17 mouse cellular contexts compared by ENCODE assay signal in genomic region chr4:116175136-116175535, GRCm38 (mm10). TPM values are rescaled to one million over a fixed set of nuclear protein-coding genes. Genes with fewer than 3 reads are reported as not detected.
DNase-seq lines count a peak whose midpoint lies in the region; ATAC-seq and TF ChIP-seq lines count a peak whose summit lies in the region.
"Had no signal": no experiment of that assay in that cellular context is flagged by ENCODE, and none has a peak within 500 bp of the region (broad histone marks: within the 10 kb centered on the region; RNA-seq: fewer than 3 reads in every experiment).

No protein-coding gene starts in this region.

- TF ChIP-seq CTCF in left cerebral cortex, adult 2 months (IDR thresholded peaks at IDR 0.05) = no peak
- TF ChIP-seq CTCF in cortical plate, adult 2 months (IDR thresholded peaks at IDR 0.05; ENCODE audit: extremely low read depth, insufficient read depth, low read length) = no peak

- no peak overlapping the region for H3K4me2 ChIP-seq in heart, embryonic 15.5 days

- no peak overlapping the region for H3K9ac ChIP-seq in heart, embryonic 15.5 days
- H3K9ac ChIP-seq: liver, embryonic 14.5 days had no signal

- H3K27ac ChIP-seq in heart, embryonic 15.5 days = peak overlapping the region; percentile 86
- peak overlapping the region; percentile 96 for H3K27ac ChIP-seq in left cerebral cortex, adult 2 months
- peak overlapping the region; percentile 73; the same call in 1 of the 2 replicates for H3K27ac ChIP-seq in cortical plate, adult 2 months (ENCODE audit: insufficient read depth, low read length)
- H3K27ac ChIP-seq: liver, embryonic 14.5 days had no signal

- intact Hi-C loops in left cerebral cortex, adult 2 months (cut with DNase I) = no loop called here
- intact Hi-C loops in left cerebral cortex, postnatal 36 days (cut with DNase I) = no loop called here

- ATAC-seq in heart, embryonic 15.5 days (replicated peaks; ENCODE audit: insufficient number of reproducible peaks, insufficient read depth, low FRiP score, low read depth) = no peak

- H3K9me3 ChIP-seq in heart, embryonic 15.5 days (replicated peaks) = no peaks in the 10 kb centered on the region

- no peak for TF ChIP-seq POLR2A in cortical plate, adult 2 months (IDR thresholded peaks at IDR 0.05; ENCODE audit: extremely low read depth, insufficient read depth, low read length)

- no peak overlapping the region for H3K4me3 ChIP-seq in heart, embryonic 15.5 days
- peak overlapping the region; percentile 17; the same call in 1 of the 2 replicates for H3K4me3 ChIP-seq in left cerebral cortex, adult 2 months
- no peak overlapping the region for H3K4me3 ChIP-seq in cortical plate, adult 2 months (ENCODE audit: insufficient read depth, low read length)

- H3K27me3 ChIP-seq in heart, embryonic 15.5 days = no peaks in the 10 kb centered on the region

- no peaks in the 10 kb centered on the region for H3K36me3 ChIP-seq in heart, embryonic 15.5 days

- peaks cover 37% of the 10 kb centered on the region for H3K4me1 ChIP-seq in heart, embryonic 15.5 days (replicated peaks)
- peaks cover 7% of the 10 kb centered on the region for H3K4me1 ChIP-seq in cortical plate, adult 2 months (ENCODE audit: control insufficient read depth, insufficient read depth, low read length)

- DNase-seq in cerebellum, adult 11-12 months = peak; percentile 64
- DNase-seq in cerebellum, postnatal 4 days (ENCODE audit: low spot score in 2 of 2) = no peak
- DNase-seq in heart, adult 11 months = no peak
- DNase-seq in left cerebral cortex, adult 2 months (ENCODE audit: extremely low spot score in 1 of 2, low spot score in 2 of 2) = no peak
- DNase-seq in left cerebral cortex, postnatal 36 days (ENCODE audit: low spot score in 2 of 2) = no peak
- DNase-seq in right cerebral cortex, postnatal 14 days = no peak
- DNase-seq: gastrocnemius, postnatal 36 days; thymus, adult 18-20 months had no signal

RNA-seq across cellular contexts. Expression of gene Gm49337, which starts 2.0 kb away (rescaled TPM):
- not detected in 2 replicates for polyA plus RNA-seq in heart, embryonic 15.5 days (2015; fragmentation: Nextera tagmentation; extraction: Ambion mirVana)
- total RNA-seq in left cerebral cortex, adult 2 months (2021) = 1 to 10 TPM; 1.4 to 2.9 TPM
- 1 to 10 TPM in 1 of 2 experiments, not detected in 1; 1.7 TPM for total RNA-seq in left cerebral cortex, postnatal 36 days (2021)
- polyA plus RNA-seq in cortical plate, adult 2 months (2012; rRNA removed) = not detected in 2 replicates
- total RNA-seq: left cerebral cortex, postnatal 10 days had no signal
- polyA plus RNA-seq: adrenal gland, adult 2 months; forebrain, embryonic 16.5 days; intestine, embryonic 16.5 days; liver, embryonic 14.5 days; small intestine, adult 2 months had no signal

RNA-seq across cellular contexts. Expression of gene 1700042G07Rik, which starts 2.0 kb away (rescaled TPM):
- polyA plus RNA-seq in heart, embryonic 15.5 days (2015; fragmentation: Nextera tagmentation; extraction: Ambion mirVana) = not detected in 2 replicates
- not detected for total RNA-seq in left cerebral cortex, adult 2 months (2021)
- total RNA-seq in left cerebral cortex, postnatal 36 days (2021) = not detected
- not detected in 2 replicates for polyA plus RNA-seq in cortical plate, adult 2 months (2012; rRNA removed)
- total RNA-seq: adrenal gland, adult 2 months; gastrocnemius, postnatal 36 days; layer of hippocampus, adult 18-20 months; left cerebral cortex, postnatal 10 days had no signal
- polyA plus RNA-seq: adrenal gland, adult 2 months; forebrain, embryonic 16.5 days; intestine, embryonic 16.5 days; liver, embryonic 14.5 days; small intestine, adult 2 months had no signal

RNA-seq across cellular contexts. Expression of gene Tspan1, which starts 7.7 kb away (rescaled TPM):
- 0.94 and 2.3 TPM in 2 replicates for polyA plus RNA-seq in heart, embryonic 15.5 days (2015; fragmentation: Nextera tagmentation; extraction: Ambion mirVana)
- total RNA-seq in left cerebral cortex, adult 2 months (2021) = not detected
- under 1 TPM in 1 of 2 experiments, not detected in 1; 0.59 TPM for total RNA-seq in left cerebral cortex, postnatal 36 days (2021)
- 0.26 and 0.27 TPM in 2 replicates for polyA plus RNA-seq in cortical plate, adult 2 months (2012; rRNA removed)
- total RNA-seq: adrenal gland, adult 2 months; gastrocnemius, postnatal 36 days; layer of hippocampus, adult 18-20 months had no signal
- polyA plus RNA-seq: adrenal gland, adult 2 months; liver, embryonic 14.5 days had no signal

RNA-seq across cellular contexts. Expression of gene Lurap1, which starts 24.0 kb away (rescaled TPM):
- 2.0 and 2.2 TPM in 2 replicates for polyA plus RNA-seq in heart, embryonic 15.5 days (2015; fragmentation: Nextera tagmentation; extraction: Ambion mirVana)
- 10 to 100 TPM; 28.4 to 31.2 TPM for total RNA-seq in left cerebral cortex, adult 2 months (2021)
- 10 to 100 TPM; 27.2 to 35.8 TPM for total RNA-seq in left cerebral cortex, postnatal 36 days (2021)
- polyA plus RNA-seq in cortical plate, adult 2 months (2012; rRNA removed) = 14.2 TPM in 2 replicates

RNA-seq across cellular contexts. Expression of gene Pik3r3, which starts 46.3 kb away (rescaled TPM):
- polyA plus RNA-seq in heart, embryonic 15.5 days (2015; fragmentation: Nextera tagmentation; extraction: Ambion mirVana) = 9.9 and 10.8 TPM in 2 replicates
- total RNA-seq in left cerebral cortex, adult 2 months (2021) = 10 to 100 TPM; 37.2 to 42.8 TPM
- total RNA-seq in left cerebral cortex, postnatal 36 days (2021) = 10 to 100 TPM; 40.3 to 42.0 TPM
- polyA plus RNA-seq in cortical plate, adult 2 months (2012; rRNA removed) = 34.6 and 35.3 TPM in 2 replicates
